8 mouse cellular contexts compared by ENCODE assay signal in genomic region chr10:81553232-81553631, GRCm38 (mm10). TPM values are rescaled to one million over a fixed set of nuclear protein-coding genes. Genes with fewer than 3 reads are reported as not detected.
A peak's percentile ranks its signal among the peaks of the same experiment; 100 is the strongest.
DNase-seq lines count a peak whose midpoint lies in the region; ATAC-seq and TF ChIP-seq lines count a peak whose summit lies in the region.

No protein-coding gene starts in this region.

- H3K9me3 ChIP-seq in lung, embryonic 14.5 days (ENCODE audit: low read depth, low read length): no peaks in the 10 kb centered on the region

- no peaks in the 10 kb centered on the region for H3K4me1 ChIP-seq in lung, embryonic 14.5 days (ENCODE audit: insufficient read depth)
- peaks cover 7% of the 10 kb centered on the region; the same call in 1 of the 2 replicates for H3K4me1 ChIP-seq in olfactory bulb, adult 2 months (ENCODE audit: control insufficient read depth, insufficient read depth, low read length)

- no peaks in the 10 kb centered on the region for H3K27me3 ChIP-seq in lung, embryonic 14.5 days (ENCODE audit: insufficient read depth, low read length)

- no peak for ATAC-seq in lung, embryonic 14.5 days (ENCODE audit: insufficient read depth)
- ATAC-seq in megakaryocyte-erythroid progenitor cell, adult 5-6 weeks (replicated peaks; ENCODE audit: low FRiP score, low TSS enrichment, poor library complexity, severe bottlenecking): no peak

- TF ChIP-seq CTCF in lung, embryonic 14.5 days (IDR thresholded peaks at IDR 0.05; ENCODE audit: low read depth): peak; percentile 68
- peak; percentile 36; the same call in 1 of the 2 replicates for TF ChIP-seq CTCF in olfactory bulb, adult 2 months (IDR thresholded peaks at IDR 0.05; ENCODE audit: insufficient read depth, low read depth, low read length)

- no peak for TF ChIP-seq POLR2A in olfactory bulb, adult 2 months (IDR thresholded peaks at IDR 0.05; ENCODE audit: insufficient read depth, low read depth, low read length)

- no peak overlapping the region for H3K9ac ChIP-seq in lung, embryonic 14.5 days

- WGBS in lung, embryonic 14.5 days: 83% methylated on average over 5 of the region's 5 CpGs
- WGBS in olfactory bulb, adult 2 months: 84% methylated on average over 5 of the region's 5 CpGs

- no peak overlapping the region for H3K27ac ChIP-seq in lung, embryonic 14.5 days (ENCODE audit: low read depth)
- H3K27ac ChIP-seq in olfactory bulb, adult 2 months (ENCODE audit: insufficient read depth, low read depth, low read length): no peak overlapping the region

- H3K36me3 ChIP-seq in lung, embryonic 14.5 days (ENCODE audit: insufficient read depth): no peaks in the 10 kb centered on the region

- no peak overlapping the region for H3K4me2 ChIP-seq in lung, embryonic 14.5 days

- H3K4me3 ChIP-seq in lung, embryonic 14.5 days (ENCODE audit: low read depth, low read length): no peak overlapping the region
- H3K4me3 ChIP-seq in olfactory bulb, adult 2 months (ENCODE audit: insufficient read depth, low read depth, low read length): no peak overlapping the region

- peak; percentile 55 for DNase-seq in cerebellum, adult 9-11 months
- no peak for DNase-seq in cerebellum, adult 11 months
- DNase-seq in lung, embryonic 14.5 days: no peak
- DNase-seq in lung, adult 18-20 months: no peak
- DNase-seq in NIH3T3 (ENCODE audit: low read depth): peak; percentile 69
- no peak for DNase-seq in adrenal gland, postnatal 36 days

RNA-seq across cellular contexts. Expression of gene Aes, which starts 6.1 kb away (rescaled TPM):
- 360 and 404 TPM in 2 replicates for polyA plus RNA-seq in lung, embryonic 14.5 days (2014; fragmentation: Nextera tagmentation; extraction: Ambion mirVana)
- 1,500 TPM in 1 of 2 replicates, not detected in the other for polyA plus RNA-seq in olfactory bulb, adult 2 months (2012; ENCODE audit: insufficient read depth, insufficient read length, low replicate concordance, missing spikeins)
- 185 and 209 TPM in 2 replicates for total RNA-seq in megakaryocyte-erythroid progenitor cell, adult 5-6 weeks (2014; fragmentation: Nextera tagmentation)
- total RNA-seq in megakaryocyte-erythroid progenitor cell, adult 5-6 weeks (2017): 162 and 206 TPM in 2 replicates
- total RNA-seq in adrenal gland, postnatal 36 days (2021): 1,000 to 10,000 TPM in 1 of 2 experiments, 100 to 1,000 TPM in 1; 897 to 1,114 TPM

RNA-seq across cellular contexts. Expression of gene Gna11, which starts 8.2 kb away (rescaled TPM):
- polyA plus RNA-seq in lung, embryonic 14.5 days (2014; fragmentation: Nextera tagmentation; extraction: Ambion mirVana): 81.2 and 88.2 TPM in 2 replicates
- polyA plus RNA-seq in olfactory bulb, adult 2 months (2012; ENCODE audit: insufficient read depth, insufficient read length, low replicate concordance, missing spikeins): not detected in 2 replicates
- 13.7 and 22.4 TPM in 2 replicates for total RNA-seq in megakaryocyte-erythroid progenitor cell, adult 5-6 weeks (2014; fragmentation: Nextera tagmentation)
- 16.0 and 57.4 TPM in 2 replicates for total RNA-seq in megakaryocyte-erythroid progenitor cell, adult 5-6 weeks (2017)
- total RNA-seq in adrenal gland, postnatal 36 days (2021): 10 to 100 TPM; 79.2 to 84.2 TPM

RNA-seq across cellular contexts. Expression of gene Tle2, which starts 21.1 kb away (rescaled TPM):
- polyA plus RNA-seq in lung, embryonic 14.5 days (2014; fragmentation: Nextera tagmentation; extraction: Ambion mirVana): 27.5 and 32.5 TPM in 2 replicates
- not detected in 2 replicates for polyA plus RNA-seq in olfactory bulb, adult 2 months (2012; ENCODE audit: insufficient read depth, insufficient read length, low replicate concordance, missing spikeins)
- 4.2 and 5.9 TPM in 2 replicates for total RNA-seq in megakaryocyte-erythroid progenitor cell, adult 5-6 weeks (2014; fragmentation: Nextera tagmentation)
- 0.33 and 0.69 TPM in 2 replicates for total RNA-seq in megakaryocyte-erythroid progenitor cell, adult 5-6 weeks (2017)
- total RNA-seq in adrenal gland, postnatal 36 days (2021): 10 to 100 TPM; 30.1 to 65.0 TPM

RNA-seq across cellular contexts. Expression of gene Gna15, which starts 29.2 kb away (rescaled TPM):
- 1.1 and 1.7 TPM in 2 replicates for polyA plus RNA-seq in lung, embryonic 14.5 days (2014; fragmentation: Nextera tagmentation; extraction: Ambion mirVana)
- not detected in 2 replicates for polyA plus RNA-seq in olfactory bulb, adult 2 months (2012; ENCODE audit: insufficient read depth, insufficient read length, low replicate concordance, missing spikeins)
- 41.4 and 48.1 TPM in 2 replicates for total RNA-seq in megakaryocyte-erythroid progenitor cell, adult 5-6 weeks (2014; fragmentation: Nextera tagmentation)
- total RNA-seq in megakaryocyte-erythroid progenitor cell, adult 5-6 weeks (2017): 42.6 and 45.2 TPM in 2 replicates
- total RNA-seq in adrenal gland, postnatal 36 days (2021): 1 to 10 TPM; 1.0 to 1.3 TPM

RNA-seq across cellular contexts. Expression of gene Tle6, which starts 47.6 kb away (rescaled TPM):
- 24.1 and 25.2 TPM in 2 replicates for polyA plus RNA-seq in lung, embryonic 14.5 days (2014; fragmentation: Nextera tagmentation; extraction: Ambion mirVana)
- not detected in 2 replicates for polyA plus RNA-seq in olfactory bulb, adult 2 months (2012; ENCODE audit: insufficient read depth, insufficient read length, low replicate concordance, missing spikeins)
- total RNA-seq in megakaryocyte-erythroid progenitor cell, adult 5-6 weeks (2014; fragmentation: Nextera tagmentation): 7.9 and 14.3 TPM in 2 replicates
- 3.5 and 14.3 TPM in 2 replicates for total RNA-seq in megakaryocyte-erythroid progenitor cell, adult 5-6 weeks (2017)
- total RNA-seq in adrenal gland, postnatal 36 days (2021): 10 to 100 TPM; 19.2 to 38.3 TPM

Comparison
In these comparisons a context has a peak if more than half of its experiments do, and no peak if none do; other contexts are left out.
1. DNase-seq: peak in cerebellum, adult 9-11 months (single experiment) and NIH3T3 (single experiment); none in cerebellum, adult 11 months (single experiment), lung, embryonic 14.5 days (single experiment), lung, adult 18-20 months (0 of 2) and adrenal gland, postnatal 36 days (0 of 2).
2. RNA of gene Aes, which starts 6.1 kb away (total RNA-seq): 897 to 1,114 TPM in adrenal gland, postnatal 36 days; 162 to 209 TPM in megakaryocyte-erythroid progenitor cell, adult 5-6 weeks; every median in the first group is over 4 times any median in the second.
3. RNA of gene Tle2, which starts 21.1 kb away (total RNA-seq): 30.1 to 65.0 TPM in adrenal gland, postnatal 36 days; 0.33 to 5.9 TPM in megakaryocyte-erythroid progenitor cell, adult 5-6 weeks; every median in the first group is over 4 times any median in the second.